Mouse (Mus musculus) kidney, postnatal 0 days (tissue): ENCODE data around the gene Rab14. TPM values are rescaled to one million over a fixed set of nuclear protein-coding genes. Genes with fewer than 3 reads are reported as not detected.

ENCODE experiments used
- ATAC-seq: fragments of 200-750 bp; cut with Nextera tagmentation; replicated peaks from 2 replicates; pipeline ENCODE4 v1.8.0; 2017; ENCODE audit warnings: low read depth, moderate number of reproducible peaks, moderate TSS enrichment, moderate library complexity; ENCODE audit not compliant: low FRiP score
- DNase-seq: peaks from one replicate; pipeline ENCODE4 v3.0.0-alpha.2; 2016; ENCODE audit warnings: low spot score
- H3K27ac ChIP-seq: fragments of 300-500 bp; sonication (generic); 2 replicates; pipeline ENCODE4 v1.5.1; 2014; ENCODE audit warnings: mild to moderate bottlenecking
- H3K27me3 ChIP-seq: fragments of 300-500 bp; sonication (generic); 2 replicates; pipeline ENCODE4 v1.6.1; 2014; ENCODE audit warnings: low read length, mixed read lengths; ENCODE audit not compliant: insufficient read depth
- H3K36me3 ChIP-seq: fragments of 300-500 bp; sonication (generic); 2 replicates; pipeline ENCODE4 v1.6.1; 2014; ENCODE audit warnings: low read length, mixed read lengths; ENCODE audit not compliant: insufficient read depth
- H3K4me1 ChIP-seq: fragments of 300-500 bp; sonication (generic); replicated peaks from 2 replicates; pipeline ENCODE4 v1.6.1; 2014; ENCODE audit warnings: antibody characterized with exemption, low read length, mixed read lengths; ENCODE audit not compliant: insufficient read depth
- H3K4me2 ChIP-seq: fragments of 300-500 bp; sonication (generic); 2 replicates; pipeline ENCODE4 v1.6.1; 2014; ENCODE audit warnings: mild to moderate bottlenecking, low read length, moderate library complexity, mixed read lengths
- H3K4me3 ChIP-seq: fragments of 300-500 bp; sonication (generic); replicated peaks from 2 replicates; pipeline ENCODE4 v1.5.1; 2014; ENCODE audit warnings: low read depth, low read length
- H3K9ac ChIP-seq: fragments of 300-500 bp; sonication (generic); 2 replicates; pipeline ENCODE4 v1.6.1; 2014; ENCODE audit warnings: low read depth, low read length
- H3K9me3 ChIP-seq: fragments of 300-500 bp; sonication (generic); replicated peaks from 2 replicates; pipeline ENCODE4 v1.6.1; 2016; ENCODE audit warnings: low read length, inconsistent platforms, mixed read lengths
- CTCF ChIP-seq: IDR thresholded peaks from 2 replicates; pipeline ENCODE4 v1.5.1; 2016; ENCODE audit warnings: antibody characterized with exemption, low read depth, mild to moderate bottlenecking, moderate library complexity
- WGBS: fragments of 180-500 bp; shearing (Covaris S2); extraction: QIAGEN DNeasy Blood & Tissue Kit; methylation state at CpG from one replicate; pipeline ENCODE4 v1.1.7; 2014; 5-methylcytosine and 5-hydroxymethylcytosine counted together
- polyA plus RNA-seq: library from polyadenylated mRNA; unstranded; fragments of >200 nt; fragmentation: Nextera tagmentation; extraction: Ambion mirVana; gene quantifications from 2 replicates; pipeline ENCODE4 v1.2.1, GENCODE M21; 2015

Gene Rab14
- polyA plus RNA-seq, 1 experiment from 2014 or later, result 429 TPM

GRCm38 (mm10) chr2:35131991-35132661 lies 68.8 kb downstream of the Rab14 start:
- WGBS, result under 1% methylated on average over 21 of the region's 21 CpGs
- Histone ChIP-seq H3K27me3 (no peaks in the 10 kb centered on the region), H3K4me2 (peak overlapping the region; percentile 75), H3K4me3 (peak overlapping the region; percentile 43), H3K9ac (peak overlapping the region; percentile 57), H3K4me1 (no peaks in the 10 kb centered on the region), H3K9me3 (no peaks in the 10 kb centered on the region), H3K36me3 (peaks cover 9% of the 10 kb centered on the region; the same call in 1 of the 2 replicates), H3K27ac (peak overlapping the region; percentile 83)
- peak; percentile 27; the same call in 1 of the 2 replicates for TF ChIP-seq CTCF
- ATAC-seq, result peak; percentile 99
- peak; percentile 98 for DNase-seq

GRCm38 (mm10) chr2:35131491-35131890 lies 69.4 kb downstream of the Rab14 start:
- H3K4me3 ChIP-seq, result no peak overlapping the region
- H3K27ac ChIP-seq, result 0 out of 2 replicates have a peak overlapping the region, but pooled peaks have one; percentile 38
- no peak for DNase-seq
- no peaks in the 10 kb centered on the region for H3K27me3 ChIP-seq
- H3K4me1 ChIP-seq, result no peaks in the 10 kb centered on the region
- TF ChIP-seq CTCF, result no peak
- H3K36me3 ChIP-seq, result peaks cover 9% of the 10 kb centered on the region; the same call in 1 of the 2 replicates
- H3K9ac ChIP-seq, result no peak overlapping the region
- H3K9me3 ChIP-seq, result no peaks in the 10 kb centered on the region
- peak overlapping the region; percentile 75; the same call in 1 of the 2 replicates for H3K4me2 ChIP-seq
- ATAC-seq, result no peak

Other genes starting within 250 kb of the Rab14 start
- gene Traf1, start 239.3 kb downstream of the Rab14 start, polyA plus RNA-seq, result 18.6 and 20.6 TPM in 2 replicates
- 0.16 and 0.19 TPM in 2 replicates for gene Hc, start 139.7 kb downstream of the Rab14 start, polyA plus RNA-seq
- 0.15 and 0.30 TPM in 2 replicates for gene AI182371, start 99.6 kb downstream of the Rab14 start, polyA plus RNA-seq
- gene Cntrl, start 91.6 kb downstream of the Rab14 start, polyA plus RNA-seq, result 16.3 and 16.5 TPM in 2 replicates
- 158 and 159 TPM in 2 replicates for gene Gsn, start 55.3 kb upstream of the Rab14 start, polyA plus RNA-seq
- gene Stom, start 135.9 kb upstream of the Rab14 start, polyA plus RNA-seq, result 29.7 and 31.4 TPM in 2 replicates
- gene 4930568D16Rik, start 166.6 kb upstream of the Rab14 start, polyA plus RNA-seq, result not detected in 2 replicates
- gene 4930402F06Rik, start 196.1 kb upstream of the Rab14 start, polyA plus RNA-seq, result not detected in 2 replicates